Mouse (Mus musculus) thymus, adult 2 months (tissue): ENCODE results near the gene Hist1h2ai. TPM values are rescaled to one million over a fixed set of nuclear protein-coding genes. Genes with fewer than 3 reads are reported as not detected.
A peak's percentile ranks its signal among the peaks of the same experiment; 100 is the strongest.
"Not testable (repeated sequence)": the region's sequence is repeated elsewhere in the genome, so short reads cannot be mapped to it uniquely, and the experiment has no call there.

Source experiments
- DNase-seq: peaks from one replicate; pipeline ENCODE4 v3.0.0; 2021
- H3K27ac ChIP-seq: fragments of 200-500 bp; 2 replicates; pipeline ENCODE4 v1.5.1; 2012; ENCODE audit warnings: low read length, control low read depth; ENCODE audit not compliant: control insufficient read depth, insufficient read depth
- H3K27me3 ChIP-seq: fragments of 200-500 bp; 2 replicates; pipeline ENCODE4 v1.6.1; 2012; ENCODE audit warnings: mild to moderate bottlenecking, low read length, moderate library complexity, mixed read lengths; ENCODE audit not compliant: control insufficient read depth, insufficient read depth
- H3K36me3 ChIP-seq: fragments of 200-500 bp; 2 replicates; pipeline ENCODE4 v1.6.1; 2012; ENCODE audit warnings: mild to moderate bottlenecking, low read length, moderate library complexity; ENCODE audit not compliant: control insufficient read depth, insufficient read depth
- H3K4me1 ChIP-seq: fragments of 200-500 bp; replicated peaks from 2 replicates; pipeline ENCODE4 v1.6.1; 2012; ENCODE audit warnings: low read length; ENCODE audit not compliant: control insufficient read depth, insufficient read depth
- H3K4me3 ChIP-seq: fragments of 200-500 bp; 2 replicates; pipeline ENCODE4 v1.5.1; 2012; ENCODE audit warnings: mild to moderate bottlenecking, low read length, control low read depth, moderate library complexity; ENCODE audit not compliant: control insufficient read depth, insufficient read depth
- CTCF ChIP-seq: fragments of 200-500 bp; IDR thresholded peaks from 2 replicates; pipeline ENCODE4 v1.5.1; 2012; ENCODE audit warnings: mild to moderate bottlenecking, control low read depth, low read length, moderate library complexity, borderline replicate concordance; ENCODE audit not compliant: control insufficient read depth, poor library complexity, insufficient read depth; ENCODE audit errors: extremely low read depth
- POLR2A ChIP-seq: fragments of 200-500 bp; IDR thresholded peaks from 2 replicates; pipeline ENCODE4 v1.6.1; 2012; ENCODE audit warnings: mild to moderate bottlenecking, low read length, control low read depth, moderate library complexity; ENCODE audit not compliant: control insufficient read depth, poor library complexity, insufficient read depth; ENCODE audit errors: extremely low read depth
- WGBS: fragments of 180-500 bp; shearing (Covaris S2); methylation state at CpG from one replicate; pipeline ENCODE4 v1.1.7; 2018; 5-methylcytosine and 5-hydroxymethylcytosine counted together
- polyA plus RNA-seq: library from polyadenylated mRNA; depleted of rRNA; stranded (reverse); fragments of >200 nt; gene quantifications from 2 replicates; pipeline ENCODE4 v1.2.3, GENCODE M21; 2012

The Hist1h2ai gene
- polyA plus RNA-seq, 1 experiment: 227 TPM

- DNase-seq: no peak
- TF ChIP-seq POLR2A (no peak), CTCF (no peak)
- 53% methylated on average over 4 of the region's 4 CpGs for WGBS
- Histone ChIP-seq H3K27ac (no peak overlapping the region), H3K36me3 (no peaks in the 10 kb centered on the region), H3K4me3 (no peak overlapping the region), H3K27me3 (no peaks in the 10 kb centered on the region), H3K4me1 (peaks cover 2% of the 10 kb centered on the region)
Observed at GRCm38 (mm10) chr13:21711698-21712097, 4.5 kb upstream of the Hist1h2ai start.

GRCm38 (mm10) chr13:21714725-21715124 is 1.5 kb upstream of the Hist1h2ai start:
- TF ChIP-seq CTCF (no peak), POLR2A (no peak)
- Histone ChIP-seq H3K27ac (peak overlapping the region; percentile 72), H3K4me3 (no peak overlapping the region; the same call in 1 of the 2 replicates), H3K4me1 (peaks cover 2% of the 10 kb centered on the region), H3K27me3 (no peaks in the 10 kb centered on the region), H3K36me3 (no peaks in the 10 kb centered on the region)
- peak; percentile 76 for DNase-seq
- 0% methylated on average over 7 of the region's 7 CpGs for WGBS

- Histone ChIP-seq H3K4me1 (peaks cover 2% of the 10 kb centered on the region), H3K27me3 (no peaks in the 10 kb centered on the region), H3K4me3 (peak overlapping the region; percentile 35), H3K36me3 (no peaks in the 10 kb centered on the region), H3K27ac (peak overlapping the region; percentile 72)
- TF ChIP-seq CTCF (no peak), POLR2A (no peak)
- under 1% methylated on average over 22 of the region's 22 CpGs for WGBS
- DNase-seq: no peak
Observed at GRCm38 (mm10) chr13:21715131-21715863, 925 bp upstream of the Hist1h2ai start.

GRCm38 (mm10) chr13:21716540-21717391 is 544 bp downstream of the Hist1h2ai start:
- not testable (repeated sequence) for DNase-seq, H3K36me3 ChIP-seq, H3K4me1 ChIP-seq, H3K27me3 ChIP-seq
- under 1% methylated on average over 12 of the region's 38 CpGs for WGBS
- H3K4me3 ChIP-seq: peak overlapping the region; percentile 49
- peak overlapping the region; percentile 90 for H3K27ac ChIP-seq
- TF ChIP-seq POLR2A: 0 out of 2 replicates have a peak, but pooled peaks have one; percentile 30

- H3K27me3 ChIP-seq, H3K36me3 ChIP-seq, H3K4me1 ChIP-seq: not testable (repeated sequence)
- peak; percentile 87 for DNase-seq
- WGBS: 5% methylated on average over 25 of the region's 56 CpGs
- Histone ChIP-seq H3K4me3 (peak within 1 kb of the TSS; percentile 61), H3K27ac (peak within 1 kb of the TSS; percentile 90)
Observed at GRCm38 (mm10) chr13:21717397-21718357, 1.5 kb downstream of the Hist1h2ai start, which contains the start of gene Hist1h3h. Hist1h3h (plus strand) TSS chr13:21717659.

GRCm38 (mm10) chr13:21718381-21719080 is 2.3 kb downstream of the Hist1h2ai start:
- Histone ChIP-seq H3K4me3 (no peak overlapping the region), H3K36me3 (no peaks in the 10 kb centered on the region), H3K27me3 (no peaks in the 10 kb centered on the region), H3K27ac (no peak overlapping the region; the same call in 1 of the 2 replicates), H3K4me1 (peaks cover 8% of the 10 kb centered on the region)
- 74% methylated on average over 4 of the region's 4 CpGs for WGBS
- TF ChIP-seq POLR2A (no peak), CTCF (no peak)
- DNase-seq: no peak

- H3K4me1 ChIP-seq, H3K36me3 ChIP-seq, DNase-seq, H3K27me3 ChIP-seq: not testable (repeated sequence)
- WGBS: 2% methylated on average over 21 of the region's 44 CpGs
- H3K27ac ChIP-seq: peak overlapping the region; percentile 67
- H3K4me3 ChIP-seq: peak overlapping the region; percentile 48
Observed at GRCm38 (mm10) chr13:21721107-21721756, 5.0 kb downstream of the Hist1h2ai start.
